Mouse (Mus musculus) inflammation-experienced regulatory T-cells, adult 6 months (primary cell): ENCODE data around the gene Tceanc2. TPM values are rescaled to one million over a fixed set of nuclear protein-coding genes. Genes with fewer than 3 reads are reported as not detected.

ENCODE experiments used
- ATAC-seq: one replicate; pipeline ENCODE4 v1.8.0; 2017
- polyA plus RNA-seq, 3 experiments: library from polyadenylated mRNA; unstranded; fragments of 100-300 nt; shearing (Covaris generic); gene quantifications; one replicate each; pipeline ENCODE4 v1.2.1; 2017

Tceanc2 gene
- polyA plus RNA-seq, 3 experiments from 2014 or later = 13.6 to 25.2 (median 13.7) TPM

DNA sequence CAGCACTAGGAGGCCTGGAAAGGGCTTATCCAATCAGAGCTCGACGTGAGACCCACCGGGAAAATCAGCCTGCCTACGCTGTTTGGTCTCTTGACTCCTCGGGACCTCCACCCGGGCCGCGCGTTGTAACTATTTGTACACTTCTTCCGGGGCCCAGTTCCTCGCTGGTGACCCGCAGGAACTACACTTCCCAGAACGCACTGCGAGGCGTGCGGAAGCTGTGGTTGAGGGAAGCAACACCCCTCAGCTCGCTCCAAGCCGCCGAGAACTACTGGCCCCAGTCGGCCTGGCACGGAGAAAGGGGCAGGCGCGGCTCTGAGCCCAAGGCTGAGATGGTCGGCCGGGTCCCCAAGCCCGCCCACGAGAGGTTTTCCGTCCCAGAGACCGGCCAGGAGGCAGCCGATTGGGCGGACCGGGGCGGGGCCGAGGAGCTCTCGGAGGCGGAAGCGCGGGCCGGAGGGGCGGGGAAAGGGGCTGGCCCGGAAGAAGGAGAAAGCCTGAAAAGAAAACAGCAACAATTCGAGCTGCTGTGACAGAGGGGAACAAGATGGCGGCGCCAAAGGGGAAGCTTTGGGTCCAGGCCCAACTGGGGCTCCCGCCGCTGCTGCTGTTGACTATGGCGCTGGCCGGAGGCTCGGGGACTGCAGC, 610 bp downstream of the Tceanc2 start, which contains the start of gene Tmem59:
Gene Tmem59 (plus strand): TSS at position 218 of the 648 bp plus-strand sequence.
- peak; percentile 88 for ATAC-seq

DNA sequence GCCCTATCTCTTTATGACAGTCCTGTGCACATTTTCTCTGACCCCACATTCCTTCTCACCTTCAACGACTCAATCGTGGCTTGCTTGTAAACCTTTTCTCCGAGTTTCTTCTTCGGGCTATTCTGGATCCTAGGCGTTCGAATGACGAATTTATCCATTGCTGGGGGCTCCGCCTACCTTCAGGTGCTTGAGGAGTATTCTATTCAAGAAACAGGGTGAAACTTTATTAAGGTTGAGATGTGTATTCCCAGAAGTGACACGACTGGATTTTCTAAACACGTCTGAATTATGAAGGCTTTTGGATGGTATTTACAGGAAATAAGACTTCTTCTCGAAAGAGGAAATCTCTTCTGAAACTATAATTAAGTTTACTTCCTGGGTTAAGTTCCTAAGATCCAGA, 1.4 kb downstream of the Tceanc2 start:
- ATAC-seq = no peak

DNA sequence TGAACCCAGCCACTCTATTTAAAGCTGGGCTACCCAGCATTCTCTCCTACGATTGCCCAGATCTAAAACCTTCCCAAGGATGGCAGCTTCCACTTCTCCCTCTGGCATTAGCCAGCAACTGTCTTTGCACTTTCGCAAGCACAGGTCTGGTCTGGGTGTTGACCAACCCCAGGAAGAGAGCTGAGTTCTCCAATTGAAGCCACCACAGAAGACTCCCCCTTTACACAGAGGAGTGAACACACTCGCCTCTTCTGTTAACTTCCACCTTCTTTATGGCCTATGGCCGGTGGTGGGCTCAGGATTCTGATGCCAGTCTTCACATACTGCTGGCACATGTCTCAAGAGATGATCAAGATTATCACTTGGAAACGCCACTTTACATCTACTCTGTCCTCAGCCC, 11.1 kb downstream of the Tceanc2 start:
- ATAC-seq = no peak

DNA sequence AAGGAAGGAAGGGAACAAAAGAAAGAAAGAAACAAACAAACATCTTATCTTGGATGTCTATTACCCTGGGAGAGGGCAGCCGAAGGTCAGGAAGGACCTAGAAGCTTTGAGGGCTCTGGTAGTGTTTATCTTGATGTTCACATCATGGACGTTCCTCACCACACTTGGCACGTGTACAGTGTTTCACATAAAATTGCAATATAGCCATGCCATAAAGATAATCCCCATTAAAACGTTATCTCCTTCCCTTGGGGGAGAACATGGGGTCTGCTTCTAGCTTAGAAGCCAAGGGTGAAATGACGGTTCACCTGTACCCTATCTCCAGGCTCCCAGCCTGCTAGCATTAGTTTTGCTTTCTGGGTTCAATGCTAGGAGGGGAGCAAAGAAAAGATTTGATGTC, 12.2 kb downstream of the Tceanc2 start:
- ATAC-seq = no peak

DNA sequence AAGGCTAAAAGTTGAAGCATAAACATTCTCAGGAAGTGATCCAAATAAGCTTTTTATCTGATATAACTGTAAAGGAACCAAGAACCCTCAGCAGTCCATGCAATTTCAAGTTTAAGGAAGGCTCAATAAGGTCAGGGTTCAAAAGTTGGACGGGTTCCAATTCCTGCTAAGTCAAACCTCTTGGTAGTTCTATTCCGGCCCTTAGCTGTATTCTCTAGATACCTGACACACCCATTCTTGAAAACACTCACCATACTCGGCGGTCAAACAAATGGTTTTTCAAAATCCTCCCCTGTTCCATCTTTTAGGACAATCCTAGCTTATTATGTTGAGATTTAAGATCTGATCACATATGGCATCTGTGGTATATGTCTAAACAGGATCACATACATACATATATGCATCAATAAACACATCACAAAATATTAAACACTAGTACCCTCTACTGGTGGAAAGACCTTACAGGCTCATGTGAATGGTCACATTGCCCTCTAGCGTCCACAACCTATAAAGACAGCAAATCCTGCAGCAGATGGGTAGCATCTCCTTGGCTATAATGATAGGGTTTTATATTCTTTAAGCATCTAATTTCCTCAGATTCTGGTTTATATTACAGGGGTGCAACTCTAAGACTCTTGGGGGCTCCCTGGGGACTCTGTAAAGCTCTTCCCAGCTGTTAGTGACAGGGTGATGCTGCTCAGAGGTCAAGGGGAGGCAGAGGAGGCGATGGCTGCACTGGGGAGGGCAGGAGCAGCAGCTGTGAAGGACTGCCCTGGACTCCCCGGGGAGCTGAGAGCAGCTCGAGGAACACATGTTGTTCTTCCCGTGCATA, 14.9 kb downstream of the Tceanc2 start:
- peak; percentile 99 for ATAC-seq

DNA sequence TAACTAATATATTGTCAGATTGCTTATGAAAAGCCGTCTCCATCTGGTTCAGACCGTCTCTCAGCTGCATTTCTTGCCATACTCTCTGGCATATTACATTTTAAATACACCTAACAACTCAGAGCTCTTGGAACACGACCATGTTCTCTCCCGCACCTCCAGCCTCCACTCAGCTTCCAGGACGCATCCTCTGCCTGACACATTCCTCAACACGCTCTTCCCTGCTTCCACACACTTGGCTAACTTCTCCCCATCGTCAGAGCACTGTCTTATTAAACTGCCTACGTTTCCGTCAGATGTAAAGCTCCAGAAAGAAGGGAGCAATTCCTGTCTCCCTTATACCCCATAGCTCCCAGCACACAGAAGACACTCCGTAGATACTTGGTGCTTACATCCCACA, 15.6 kb downstream of the Tceanc2 start:
- no peak for ATAC-seq

DNA sequence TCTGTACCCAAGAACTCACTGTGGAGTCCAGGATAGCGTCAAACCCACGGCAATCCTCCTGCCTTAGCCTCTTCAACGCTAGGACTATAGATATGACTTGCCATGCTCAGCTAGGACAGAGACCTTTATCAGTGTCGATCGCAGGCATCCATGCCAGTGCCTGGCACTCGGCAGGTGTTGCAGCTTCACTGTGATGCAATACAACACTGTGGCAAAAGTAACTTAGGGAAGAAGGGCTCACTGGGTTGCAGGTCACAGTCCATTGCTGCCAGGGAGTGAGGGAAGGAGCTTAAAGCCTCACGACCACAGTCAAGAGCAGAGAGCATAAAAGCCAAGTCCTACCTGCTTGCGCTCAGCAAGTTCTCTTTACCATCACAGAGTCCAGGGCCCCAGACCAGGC, 18.7 kb downstream of the Tceanc2 start:
- ATAC-seq = no peak

DNA sequence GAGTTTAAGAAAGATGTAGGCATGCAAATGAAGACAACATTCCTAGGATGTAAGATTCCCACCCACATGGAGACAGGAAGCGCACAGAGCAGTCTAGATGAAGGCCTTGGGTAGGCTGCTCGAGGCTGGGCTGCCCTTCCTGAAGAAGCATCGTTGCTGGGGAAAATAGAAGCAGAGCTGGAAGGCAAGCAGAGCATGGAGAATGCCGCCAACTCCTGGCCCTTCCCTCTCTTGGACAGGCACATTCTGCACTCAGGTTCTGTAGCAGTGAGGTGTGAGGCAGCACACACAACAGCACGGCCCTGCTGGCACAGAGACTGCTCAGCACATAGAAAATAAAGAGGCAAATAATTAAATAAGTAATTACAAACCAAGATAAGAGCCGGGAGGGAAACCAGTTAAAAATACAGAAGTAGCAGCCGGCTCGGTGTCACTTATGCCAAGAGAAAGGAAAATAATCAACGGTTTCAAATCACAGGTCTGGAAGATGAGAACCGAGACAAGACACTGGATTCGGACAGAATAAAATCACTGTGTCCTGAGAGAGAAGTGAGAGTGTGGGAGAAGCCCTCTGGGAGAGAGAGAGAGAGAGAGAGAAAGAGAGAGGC, 19.6 kb downstream of the Tceanc2 start:
- no peak for ATAC-seq

DNA sequence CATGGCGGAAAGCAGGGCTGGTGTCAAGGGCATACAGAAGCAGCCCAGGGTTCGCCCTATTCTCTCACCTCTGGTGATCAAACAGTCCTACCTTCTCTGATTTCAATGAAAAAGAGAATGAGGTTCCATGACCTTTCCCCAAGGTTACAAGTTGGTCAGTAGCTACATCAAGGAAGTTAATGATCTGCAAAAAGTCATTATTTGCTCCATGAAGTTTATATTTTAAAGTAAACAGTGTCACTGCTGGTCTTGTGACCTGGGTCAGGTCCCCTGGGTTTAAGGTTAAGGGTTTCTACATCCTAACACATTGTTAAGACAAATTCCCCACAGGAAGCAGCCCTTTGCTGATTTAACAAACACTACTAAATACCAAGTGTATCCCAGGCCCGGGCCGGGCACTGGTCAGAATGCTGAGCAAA, 21.9 kb downstream of the Tceanc2 start:
- ATAC-seq = no peak

DNA sequence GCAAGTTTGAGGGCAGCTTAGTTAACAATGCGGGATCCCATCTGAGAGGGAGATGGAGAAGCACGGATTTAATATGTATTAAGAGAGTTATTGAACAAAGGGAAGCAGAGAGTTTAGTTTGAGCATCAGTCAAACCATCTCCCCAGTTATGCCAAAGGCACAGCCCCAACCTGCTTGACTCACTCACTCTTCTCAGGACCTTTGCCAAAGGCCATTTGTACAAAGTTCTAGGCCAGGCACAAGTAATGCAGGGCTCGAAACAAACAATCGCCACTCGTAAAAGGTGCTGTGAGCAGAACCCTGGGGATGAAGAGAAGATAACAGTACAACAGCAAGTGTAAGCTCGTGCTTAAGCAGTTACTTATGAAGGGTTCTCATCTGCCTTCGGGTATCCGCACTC, 26.3 kb downstream of the Tceanc2 start:
- no peak for ATAC-seq

DNA sequence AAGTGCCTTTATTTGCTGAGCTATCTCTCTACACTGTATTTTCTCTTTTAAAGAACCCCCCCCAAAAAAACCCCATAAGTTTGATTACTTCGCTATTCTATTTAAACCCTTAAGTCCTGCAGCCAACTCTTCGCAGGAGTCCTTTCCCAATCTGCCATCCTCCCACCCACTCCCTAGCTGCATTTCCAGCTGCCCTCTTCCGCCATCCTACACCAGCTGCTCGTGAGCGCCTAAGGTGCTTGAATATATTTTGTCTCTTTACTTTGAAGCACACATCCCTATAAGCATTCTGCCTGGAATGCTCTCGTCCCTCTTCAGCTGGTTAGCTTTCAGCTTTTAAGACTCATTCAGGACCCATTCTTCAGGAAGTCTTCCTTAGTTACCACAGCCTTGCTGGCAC, 27.9 kb downstream of the Tceanc2 start:
- ATAC-seq = no peak

DNA sequence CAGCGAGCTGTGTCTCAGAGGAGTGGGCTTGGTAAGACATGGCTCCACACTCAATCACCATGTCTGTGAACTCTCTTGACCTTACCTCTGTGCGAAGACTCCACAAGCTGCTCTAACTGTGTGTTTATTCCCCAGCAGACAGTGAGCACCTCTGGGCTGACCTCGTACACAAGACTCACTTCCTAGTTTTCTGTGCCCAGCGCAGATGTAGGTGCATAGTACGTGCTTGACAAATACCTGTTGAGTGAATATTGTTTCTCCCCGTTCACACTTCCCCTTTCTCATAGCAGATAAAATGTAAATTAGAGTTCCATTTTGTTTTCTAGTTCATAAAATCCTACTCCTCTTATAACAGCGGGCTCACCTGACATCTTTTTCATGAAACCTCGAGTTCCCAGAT, 35.4 kb downstream of the Tceanc2 start:
- no peak for ATAC-seq

DNA sequence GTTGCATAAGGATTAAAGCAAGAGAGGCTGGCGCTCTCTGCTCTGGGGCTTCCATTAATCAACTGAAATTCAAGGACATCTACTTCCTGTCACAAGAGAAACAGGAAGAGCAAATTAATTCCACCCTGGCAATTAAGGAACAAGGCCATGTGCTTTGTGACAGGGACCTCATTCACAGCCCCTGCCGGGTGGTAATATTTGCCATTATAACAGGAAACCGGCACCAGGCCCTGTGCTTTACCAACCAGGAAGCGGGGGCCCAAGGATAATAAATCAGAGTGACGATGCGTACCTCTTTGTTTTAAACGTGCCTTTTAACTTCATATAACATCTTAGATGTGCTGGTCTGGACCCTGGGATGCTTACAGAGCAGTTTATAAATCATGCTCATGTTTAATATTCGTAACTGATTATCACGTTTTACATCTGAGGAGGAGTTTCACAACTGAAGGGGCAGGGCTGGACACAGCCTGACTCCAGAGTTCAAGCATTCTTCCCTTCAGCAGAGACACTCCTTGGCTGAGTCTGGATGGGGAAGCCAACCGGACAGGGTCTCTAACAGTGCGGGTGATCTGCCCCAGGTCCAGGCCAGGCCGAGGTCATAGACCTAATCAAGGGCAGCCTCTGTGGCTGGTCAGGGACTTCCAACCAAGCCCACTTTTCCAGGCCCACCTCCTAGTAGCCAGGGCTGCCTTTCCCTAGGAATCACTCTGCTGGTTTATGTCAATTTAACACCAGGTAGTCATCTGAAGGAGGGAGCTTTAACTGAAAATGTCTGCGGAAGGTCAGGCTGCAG, 38.9 kb downstream of the Tceanc2 start:
- ATAC-seq = no peak

DNA sequence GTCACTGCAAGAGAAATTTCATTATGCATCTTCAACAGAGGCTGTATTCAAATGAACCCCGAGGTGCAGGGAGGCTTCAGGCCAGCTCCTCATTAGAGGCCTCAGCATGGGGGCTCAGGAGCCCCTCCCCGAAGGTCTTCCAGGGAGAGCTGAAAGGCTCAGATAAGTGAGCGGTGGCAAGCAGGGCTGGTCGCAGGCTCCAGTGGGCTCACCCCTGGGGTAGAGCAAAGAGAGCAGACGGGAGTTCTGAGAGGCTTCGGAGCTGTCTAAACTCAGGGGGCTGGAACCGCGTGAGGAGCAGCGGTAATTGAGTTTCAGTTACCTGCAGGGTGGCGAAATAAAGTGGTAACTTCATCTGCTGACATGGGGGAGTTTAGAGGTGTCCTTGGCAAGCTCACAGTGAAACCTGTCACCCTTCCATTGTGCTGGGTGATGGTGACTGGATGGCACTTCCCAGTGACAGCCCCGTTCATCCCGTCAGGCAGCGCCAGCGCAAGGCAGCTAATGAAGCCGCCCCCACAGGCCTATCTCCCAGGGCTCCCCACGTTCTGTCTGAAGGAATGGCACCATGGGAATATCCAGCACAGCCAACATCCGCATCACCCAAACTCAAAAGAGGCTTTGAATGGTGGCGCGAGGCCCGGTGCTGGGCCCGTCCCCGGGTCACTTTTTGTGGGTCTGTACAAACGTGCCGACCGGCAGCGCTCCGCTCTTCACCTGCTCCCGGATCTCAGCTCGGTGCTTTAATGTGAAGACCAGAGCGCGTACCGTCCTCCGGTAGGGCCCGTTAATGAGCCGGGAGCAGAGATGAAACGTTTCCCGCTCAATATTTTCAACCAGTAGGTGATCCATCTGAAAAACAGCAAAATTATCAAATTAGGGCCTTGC, 39.7 kb downstream of the Tceanc2 start:
- no peak for ATAC-seq

DNA sequence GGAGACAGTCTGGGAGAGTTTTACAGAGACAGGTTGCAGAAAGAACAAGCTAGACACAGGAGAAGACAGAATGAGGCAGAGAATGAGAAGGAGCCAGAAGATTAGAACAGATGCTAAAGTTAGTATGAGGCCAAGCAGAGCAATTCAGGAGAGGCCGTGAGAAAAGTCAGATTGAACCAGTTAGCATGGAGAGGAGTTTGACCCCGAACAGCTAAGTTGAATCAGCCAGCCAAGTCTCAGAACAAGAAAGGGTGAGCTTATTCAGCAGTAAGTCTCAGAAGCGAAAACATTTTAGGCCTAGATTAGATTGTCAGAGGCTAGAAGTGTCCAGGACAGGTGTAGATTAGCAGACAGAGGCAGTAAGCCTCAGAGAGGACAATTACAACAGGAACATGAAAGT, 42.4 kb downstream of the Tceanc2 start:
- no peak for ATAC-seq

DNA sequence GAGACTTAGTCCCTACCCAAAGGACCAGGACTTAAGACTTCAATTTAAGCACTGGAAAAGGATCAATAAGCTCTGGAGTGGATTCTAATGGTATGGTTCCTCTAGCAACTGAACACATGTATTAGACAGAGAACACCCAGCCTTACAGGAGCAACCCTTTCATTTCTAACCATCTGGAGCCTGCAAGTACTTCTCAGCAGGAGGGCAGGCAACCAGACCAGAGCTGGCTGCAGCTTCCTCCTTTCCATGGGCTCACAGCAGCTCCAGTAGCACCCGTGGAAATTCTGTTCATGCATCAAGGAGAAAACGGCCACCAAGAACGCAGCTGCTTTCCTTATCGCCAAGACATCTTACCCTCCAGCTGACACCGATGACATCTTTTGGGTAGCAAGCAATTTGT, 43.3 kb downstream of the Tceanc2 start:
- ATAC-seq = no peak

DNA sequence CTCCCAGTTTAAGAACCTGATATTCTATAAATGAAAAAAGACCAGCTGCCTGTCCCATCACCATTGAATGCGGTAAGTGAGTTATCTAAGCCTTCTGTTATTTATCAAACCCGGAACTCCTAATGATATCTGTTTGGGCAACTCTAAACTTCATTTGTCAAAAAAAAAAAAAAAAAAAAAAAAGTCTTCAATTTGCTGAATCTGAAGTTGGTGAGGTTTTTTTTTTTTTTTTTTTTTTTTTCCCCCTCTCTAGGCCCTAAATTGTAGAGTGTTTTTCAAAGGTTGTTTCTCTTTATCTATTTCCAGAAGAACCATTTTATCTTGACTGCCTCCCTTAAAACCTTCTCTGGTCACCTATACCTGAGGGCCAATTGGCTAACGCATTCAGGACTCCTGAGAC, 44.0 kb downstream of the Tceanc2 start:
- no peak for ATAC-seq

DNA sequence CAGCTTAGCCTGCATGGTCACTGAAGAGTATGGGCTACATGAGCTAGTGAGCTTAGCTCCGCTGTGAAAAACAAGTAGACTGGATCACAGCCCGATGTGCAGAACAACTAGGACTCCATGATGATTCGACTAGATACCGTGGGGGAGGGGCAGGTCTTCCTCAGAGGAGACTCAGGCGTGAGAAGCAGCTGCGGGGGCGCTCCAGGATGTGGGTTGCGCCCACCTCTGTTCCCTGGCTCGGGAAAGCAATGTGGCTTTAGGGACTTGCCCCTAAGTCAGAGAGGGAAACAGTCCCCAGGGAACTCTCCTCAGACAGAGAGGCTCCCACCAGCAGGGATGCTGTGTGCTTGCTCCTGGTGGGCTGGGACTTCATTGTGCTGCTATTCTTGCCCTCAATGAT, 48.4 kb downstream of the Tceanc2 start:
- ATAC-seq = no peak

DNA sequence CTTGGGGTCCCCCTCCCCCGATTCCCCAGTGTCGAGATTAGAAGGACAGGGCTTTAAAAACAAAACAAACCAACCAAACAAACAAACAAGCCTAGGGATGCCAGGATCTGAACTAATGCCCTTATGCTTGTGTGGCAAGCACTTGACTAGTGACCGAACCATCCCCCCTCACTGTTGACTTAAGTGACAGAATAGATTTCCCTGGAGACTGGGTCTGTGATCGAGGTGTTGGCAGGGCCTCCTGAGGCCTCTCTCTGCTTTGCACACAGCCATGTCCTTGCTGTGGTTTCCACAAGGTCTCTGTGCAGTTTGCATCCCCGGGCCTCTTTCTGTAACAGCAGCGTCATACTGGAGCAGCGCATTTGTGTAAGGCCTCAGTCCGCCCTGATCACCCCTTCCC, 49.5 kb downstream of the Tceanc2 start:
- ATAC-seq = no peak

DNA sequence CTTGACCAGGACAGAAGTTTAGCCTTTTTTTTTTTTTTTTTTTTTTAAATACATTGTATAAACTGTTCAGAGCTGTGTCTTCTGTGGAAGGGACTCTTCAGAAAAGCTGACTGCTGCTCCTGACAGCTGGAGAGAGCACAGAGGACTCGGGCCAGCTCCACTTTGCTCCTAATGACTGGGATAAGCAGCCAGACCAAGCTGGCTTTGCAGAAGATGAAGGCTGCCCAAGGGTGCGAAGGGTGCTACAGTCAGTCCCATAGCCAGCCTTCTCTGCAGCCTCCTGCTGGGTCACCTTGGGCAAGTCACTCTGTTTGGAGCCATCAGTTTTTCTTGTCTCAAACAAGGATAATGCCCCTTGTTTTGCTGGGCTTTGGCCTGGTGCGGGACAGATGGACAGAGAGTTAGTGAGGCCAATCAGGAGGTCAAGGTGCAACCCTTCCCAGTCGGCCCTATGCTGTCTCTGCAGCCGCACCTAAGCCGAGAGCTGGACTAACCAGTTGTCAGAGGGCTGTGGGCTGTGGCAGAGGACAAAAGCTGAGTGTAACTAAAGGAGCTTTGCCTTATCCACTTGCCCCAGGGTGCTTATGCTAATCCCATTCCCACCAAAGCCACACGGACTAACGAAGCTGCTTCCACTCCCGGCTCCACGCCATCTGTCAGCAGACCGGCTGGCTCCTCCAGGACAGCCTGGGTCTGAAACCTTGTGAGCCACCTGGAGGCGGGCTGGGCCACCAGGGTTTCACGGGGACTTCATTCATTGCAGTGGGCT, 50.8 kb downstream of the Tceanc2 start:
- no peak for ATAC-seq

DNA sequence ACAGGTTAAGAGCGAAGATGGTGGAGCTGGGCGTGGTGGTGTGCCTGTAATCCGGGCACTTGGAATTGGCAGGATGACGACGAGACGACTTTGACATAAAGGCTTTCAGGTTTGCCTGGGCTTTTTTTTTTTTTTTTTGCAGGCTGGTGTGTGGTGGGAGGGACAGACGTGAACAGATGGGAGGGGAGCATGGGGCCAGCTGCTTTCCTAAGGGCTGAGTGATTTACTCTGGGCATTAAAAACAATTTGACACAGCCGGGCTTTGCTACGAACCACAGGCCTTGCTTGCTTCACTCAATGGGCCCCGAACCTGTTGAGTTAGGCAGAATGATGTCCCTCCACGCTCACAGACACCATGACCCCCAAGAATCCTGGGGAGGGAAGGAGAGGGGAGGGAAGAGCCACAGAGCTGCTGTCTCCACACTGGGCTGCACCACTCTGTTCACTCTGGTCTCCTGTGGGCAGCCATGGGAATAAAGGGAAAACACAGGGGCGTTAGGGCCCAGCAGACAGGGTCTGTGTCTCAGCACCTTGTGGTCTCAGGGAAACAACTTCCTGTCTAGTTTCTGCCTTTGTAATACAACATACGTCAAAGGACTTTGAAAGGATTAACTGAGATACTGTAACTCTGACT, 51.9 kb downstream of the Tceanc2 start:
- ATAC-seq = no peak
